Mouse (Mus musculus): ENCODE data around the gene Serpinb7.

DNA sequence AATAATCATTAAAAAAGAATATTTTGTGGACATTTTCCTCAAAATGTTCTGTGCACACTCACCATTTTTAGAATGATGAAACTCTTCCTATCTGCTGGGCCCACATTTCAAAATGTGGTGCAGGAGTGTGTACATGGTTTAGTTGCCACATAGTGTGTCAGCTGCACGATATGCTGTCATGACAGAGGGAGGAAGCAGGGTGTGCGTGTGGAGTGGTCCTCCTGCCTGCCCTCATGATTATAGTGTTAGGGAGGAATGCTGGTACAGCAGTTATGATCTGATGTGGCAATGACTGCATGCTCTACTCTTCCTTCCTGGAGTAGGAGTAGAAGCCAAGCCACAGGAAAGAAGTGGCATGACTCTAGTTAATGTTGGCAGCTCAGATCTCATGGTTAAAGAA, 97.3 kb downstream of the Serpinb7 start:
- no peak for TF ChIP-seq CTCF (conservative IDR thresholded peaks at IDR 0.05; ENCODE audit: insufficient read depth, insufficient read length, low read depth, low read length)
- no peak for TF ChIP-seq POLR2A (IDR thresholded peaks at IDR 0.05; ENCODE audit: low read depth, low read length)
